Mouse (Mus musculus): ENCODE data around the gene Arpc3.

GRCm38 (mm10) chr5:122414351-122414750 lies 22.7 kb downstream of the Arpc3 start:
- TF ChIP-seq POLR2AphosphoS2 (IDR thresholded peaks at IDR 0.05; ENCODE audit: insufficient read length, low read depth) (no peak), POLR2A (IDR thresholded peaks at IDR 0.05; ENCODE audit: insufficient read length, low read depth) (no peak), MAX (IDR thresholded peaks at IDR 0.05; ENCODE audit: low read depth) (no peak), TCF3 (IDR thresholded peaks at IDR 0.05; ENCODE audit: insufficient read length, low read depth) (no peak), USF1 (IDR thresholded peaks at IDR 0.05; ENCODE audit: low read depth) (no peak)

All from myocyte (in vitro differentiated cells).